Mouse (Mus musculus) adrenal gland (tissue): ENCODE data around the gene Ccnf.

Source experiments
- intact Hi-C: fragments of 180-260 bp; cut with DNase I; formaldehyde crosslinking; loops from one replicate; pipeline ENCODE4 v1.15.1; 2025
- long read RNA-seq, 2 experiments: library from polyadenylated mRNA; unstranded; transcript quantifications; one replicate each; pipeline ENCODE4 v2.0.0; 2020; ENCODE audit warnings: borderline replicate concordance in 1 of 2; ENCODE audit not compliant: insufficient replicate concordance in 1 of 2

Gene Ccnf
- long read RNA-seq, experiment 1, result 0 reads
- long read RNA-seq, experiment 2, full-length matches to known transcripts, result 1 of 3 reads
- long read RNA-seq, experiment 2, partial matches to known transcripts, result 2 of 3 reads
- long read RNA-seq, experiment 2, other reads (novel, unspliced or antisense), result 0 of 3 reads

GRCm38 (mm10) chr17:24251320-24252069 lies at the start of gene Ccnf:
TSS of gene Ccnf (minus strand) at chr17:24251484.
- intact Hi-C loops, result loop anchor here (5.0 kb wide), 1 partner anchor 49 kb away; no protein-coding TSS in a partner anchor

DNA sequence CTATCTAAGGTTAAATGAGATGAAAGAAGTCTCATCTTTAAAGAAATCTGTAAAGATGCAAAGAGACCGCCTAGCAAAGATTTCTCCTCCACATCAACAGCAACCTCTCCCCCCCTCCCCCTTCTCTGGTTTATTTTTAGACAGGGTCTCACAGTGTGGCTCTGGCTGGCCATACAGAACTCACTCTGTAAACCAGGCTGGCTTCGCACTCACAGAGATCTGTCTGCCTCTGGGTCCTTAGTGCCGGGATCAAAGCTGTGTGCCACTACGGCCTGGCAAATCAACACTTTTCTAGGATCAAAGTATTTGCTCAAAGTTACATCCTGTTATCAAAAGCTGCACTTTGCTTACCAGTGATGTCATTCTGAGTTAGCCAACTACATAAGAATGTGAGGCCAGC lies 49.4 kb upstream of the Ccnf start:
- intact Hi-C loops, result no loop called here

DNA sequence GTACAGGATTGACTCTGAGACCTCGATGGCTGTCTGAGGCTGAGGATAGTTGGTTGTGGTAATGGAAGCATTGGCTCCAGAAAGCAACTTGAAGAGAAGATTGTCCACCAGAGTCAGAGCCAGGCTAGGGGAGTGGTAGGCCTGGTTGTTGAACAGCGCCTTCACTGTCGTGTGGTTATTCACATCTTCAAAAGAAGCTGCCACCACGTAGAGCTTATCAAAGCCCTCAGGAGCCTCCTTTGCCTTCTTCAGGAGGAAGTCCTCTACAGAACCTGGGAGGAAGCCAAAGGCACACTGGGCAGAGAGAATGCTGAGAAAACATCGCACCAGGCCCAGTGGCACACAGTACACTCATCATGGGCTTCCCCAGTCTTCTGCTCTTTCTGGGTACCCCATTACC lies 38.1 kb upstream of the Ccnf start:
- intact Hi-C loops, result no loop called here

GRCm38 (mm10) chr17:24288477-24288876 lies 37.2 kb upstream of the Ccnf start:
- intact Hi-C loops, result no loop called here

DNA sequence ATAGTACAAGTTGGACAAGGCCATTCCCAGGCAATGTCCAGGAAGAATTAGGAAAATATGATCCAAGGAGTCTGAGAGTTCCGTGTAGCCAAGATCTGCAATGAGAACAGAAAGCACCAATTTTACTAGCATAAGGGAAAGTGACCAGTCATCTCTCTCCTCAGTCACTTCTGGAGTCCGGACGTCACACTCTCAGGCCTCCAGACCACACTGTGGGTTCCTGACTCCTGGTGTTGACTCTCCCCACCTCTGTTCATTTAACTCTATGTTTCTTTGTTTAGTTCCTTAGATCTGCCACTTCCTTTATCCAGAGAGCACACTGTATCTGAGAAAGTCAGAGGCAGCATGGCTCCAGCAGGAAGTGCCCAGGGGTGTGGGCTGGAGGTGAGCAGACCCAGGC lies 34.4 kb upstream of the Ccnf start:
- intact Hi-C loops, result no loop called here

DNA sequence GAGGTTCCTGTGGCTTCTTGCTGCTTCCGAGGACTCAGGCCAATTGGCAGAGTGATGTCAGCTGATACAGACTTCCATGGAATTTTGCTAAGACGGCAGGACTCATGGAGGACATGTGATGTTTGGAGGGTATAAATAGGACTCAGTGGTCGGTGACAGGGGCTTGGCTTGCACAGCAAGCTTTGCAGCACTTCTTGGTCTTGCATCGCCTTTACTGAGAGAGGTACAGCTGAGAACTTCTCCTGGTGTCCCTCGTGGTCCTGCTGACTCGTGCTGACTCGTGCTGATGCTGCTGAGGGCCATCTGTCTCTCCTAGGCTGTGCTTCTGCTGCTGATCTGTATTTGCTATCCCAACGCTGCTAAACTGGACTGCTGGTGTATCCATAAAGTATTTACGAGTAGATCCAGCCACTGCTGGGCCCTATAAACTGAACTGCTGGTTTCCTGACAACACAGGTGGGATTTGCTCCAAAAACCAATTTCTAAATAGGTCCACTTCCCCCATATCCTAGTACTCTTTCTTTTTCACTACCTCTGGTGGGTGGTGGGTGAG lies 32.1 kb upstream of the Ccnf start:
- intact Hi-C loops, result no loop called here

- intact Hi-C loops, result no loop called here
These were observed 31.4 kb upstream of the Ccnf start for GRCm38 (mm10) chr17:24282637-24283036.

- intact Hi-C loops, result no loop called here
These were observed 28.6 kb upstream of the Ccnf start for GRCm38 (mm10) chr17:24279907-24280306.

- intact Hi-C loops, result no loop called here
These were observed 15.8 kb upstream of the Ccnf start for GRCm38 (mm10) chr17:24267133-24267532.

DNA sequence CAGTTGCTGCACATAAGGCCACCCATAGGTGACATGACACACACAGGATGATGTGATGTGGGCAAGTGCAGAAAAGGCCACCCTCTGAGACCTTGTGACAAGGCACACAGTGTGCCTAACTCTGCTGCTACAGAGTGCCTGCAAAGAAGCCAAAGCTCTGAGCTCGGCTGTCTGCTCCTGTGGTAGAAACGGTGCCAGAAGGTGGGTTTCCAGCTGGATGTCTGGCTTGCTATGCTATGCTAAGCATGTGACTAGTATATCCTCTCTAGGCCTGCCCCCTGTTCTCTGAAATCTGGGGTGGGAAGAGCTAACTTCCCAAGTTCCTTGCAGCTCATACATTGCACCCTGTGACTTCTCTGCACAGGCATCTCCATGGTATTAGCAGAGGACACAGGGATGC lies 13.5 kb upstream of the Ccnf start:
- intact Hi-C loops, result no loop called here

DNA sequence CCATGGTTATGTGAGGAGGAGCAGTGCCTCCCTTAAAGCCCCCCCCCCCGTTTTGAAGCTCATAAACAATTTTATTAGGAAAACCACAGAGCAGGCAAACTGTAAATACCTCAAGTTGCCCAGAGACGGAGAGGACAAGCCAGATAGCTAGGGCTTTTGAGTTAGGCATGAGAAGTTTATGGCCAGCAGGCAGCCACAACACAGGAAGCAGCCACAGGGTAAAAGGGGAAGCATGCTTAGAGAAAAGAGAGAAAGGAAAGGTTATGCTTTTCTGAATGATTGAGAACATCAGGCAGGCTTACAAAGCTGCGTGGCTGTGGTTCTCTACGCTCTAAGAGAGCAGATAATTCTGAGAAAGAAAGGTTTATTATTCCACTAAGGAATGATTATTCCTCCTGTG lies 9.2 kb upstream of the Ccnf start:
- intact Hi-C loops, result no loop called here

- intact Hi-C loops, result no loop called here
These were observed 8.4 kb upstream of the Ccnf start for GRCm38 (mm10) chr17:24259702-24260101.

DNA sequence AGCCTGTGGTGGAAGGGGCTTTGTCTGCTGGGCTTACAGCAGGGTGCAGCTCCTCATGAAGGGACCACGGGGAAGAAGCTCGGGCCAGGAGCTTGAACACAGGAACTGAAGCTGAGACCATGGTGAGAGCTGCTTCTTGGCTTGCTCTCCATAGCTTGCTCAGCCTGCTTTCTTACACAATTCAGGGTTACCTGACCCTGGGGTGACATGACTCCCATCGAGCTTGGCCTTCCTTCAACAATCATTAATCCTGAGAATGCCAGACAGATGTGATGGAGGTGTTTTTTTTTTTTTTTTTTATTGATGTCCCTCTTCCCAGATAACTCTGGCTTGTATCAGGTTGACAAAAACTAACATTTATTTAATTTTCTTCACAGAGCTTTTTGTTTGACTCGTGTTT lies 7.7 kb upstream of the Ccnf start:
- intact Hi-C loops, result no loop called here

DNA sequence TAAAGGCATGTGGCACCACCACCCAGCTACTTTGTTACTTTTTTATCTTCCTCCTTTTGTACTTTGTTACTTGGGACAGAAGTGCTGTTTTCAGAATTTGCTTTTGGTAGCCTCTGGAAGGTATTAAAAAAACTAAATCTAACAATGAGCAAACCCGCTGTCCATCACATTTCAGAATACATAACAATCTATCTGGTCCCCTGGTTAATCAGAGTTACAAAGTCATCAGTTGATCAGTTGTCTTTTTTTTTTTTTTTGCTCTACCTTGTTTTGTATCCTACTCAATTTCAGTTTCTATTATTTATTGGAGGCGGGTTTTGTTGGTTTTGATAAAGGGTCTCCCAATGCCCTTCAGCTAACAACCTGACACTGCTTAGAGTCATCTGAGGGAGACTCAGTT lies 1.0 kb upstream of the Ccnf start:
- intact Hi-C loops, result loop anchor here (5.0 kb wide), 1 partner anchor 50 kb away; no protein-coding TSS in a partner anchor

- intact Hi-C loops, result loop anchor here (5.0 kb wide), 1 partner anchor 49 kb away; no protein-coding TSS in a partner anchor
These were observed 330 bp downstream of the Ccnf start for GRCm38 (mm10) chr17:24250988-24251319.

GRCm38 (mm10) chr17:24248641-24249040 lies 2.6 kb downstream of the Ccnf start:
- intact Hi-C loops, result no loop called here

DNA sequence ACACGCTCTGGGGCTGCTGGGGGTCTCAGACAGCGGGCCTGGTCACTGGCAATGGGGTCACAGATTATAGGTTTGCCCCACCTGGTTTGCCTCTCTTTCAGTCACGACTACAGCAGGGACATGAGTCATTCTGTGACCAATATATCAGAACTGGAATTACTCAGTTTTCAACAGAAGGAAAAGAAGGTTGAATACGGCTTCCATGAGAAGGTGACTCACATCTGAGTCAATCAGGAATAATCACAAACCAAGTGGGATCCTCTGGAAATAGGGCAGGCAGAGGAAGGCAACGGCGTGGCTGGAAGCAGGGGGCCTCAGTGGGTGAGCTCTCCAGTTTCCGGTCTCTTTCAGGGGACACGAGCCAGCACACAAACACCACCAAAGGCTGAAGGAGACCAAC lies 7.2 kb downstream of the Ccnf start:
- intact Hi-C loops, result no loop called here

DNA sequence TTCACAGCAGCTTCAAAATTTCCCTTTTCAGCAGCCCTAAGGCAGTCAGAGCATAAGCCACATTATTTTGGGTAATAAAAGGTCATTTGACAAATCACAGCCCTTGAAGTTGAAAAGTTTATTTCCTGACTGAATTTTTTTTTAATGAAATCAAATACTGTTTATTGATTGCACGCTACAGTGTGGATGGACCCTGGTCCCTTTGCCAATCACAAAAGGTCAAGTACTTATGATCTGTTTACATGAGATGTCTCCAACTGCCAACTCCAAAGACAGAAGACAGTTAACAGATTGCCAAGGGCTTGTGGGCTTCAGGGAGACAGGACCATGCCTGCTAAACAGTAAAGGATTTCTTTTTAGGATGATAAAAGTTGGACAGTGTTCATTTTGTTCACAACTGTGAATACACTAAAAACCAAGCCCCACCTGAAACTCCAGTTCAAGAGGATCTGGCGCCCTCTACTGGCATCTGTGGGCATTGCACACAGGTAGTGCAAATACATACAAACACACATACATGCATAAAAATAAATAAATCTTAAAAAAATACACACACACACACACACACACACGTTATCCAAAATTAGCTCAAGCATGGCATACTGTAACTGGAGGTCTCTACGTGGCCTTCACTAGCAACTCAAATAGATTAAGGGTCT lies 7.8 kb downstream of the Ccnf start:
- intact Hi-C loops, result no loop called here

GRCm38 (mm10) chr17:24236921-24237320 lies 14.4 kb downstream of the Ccnf start:
- intact Hi-C loops, result no loop called here

DNA sequence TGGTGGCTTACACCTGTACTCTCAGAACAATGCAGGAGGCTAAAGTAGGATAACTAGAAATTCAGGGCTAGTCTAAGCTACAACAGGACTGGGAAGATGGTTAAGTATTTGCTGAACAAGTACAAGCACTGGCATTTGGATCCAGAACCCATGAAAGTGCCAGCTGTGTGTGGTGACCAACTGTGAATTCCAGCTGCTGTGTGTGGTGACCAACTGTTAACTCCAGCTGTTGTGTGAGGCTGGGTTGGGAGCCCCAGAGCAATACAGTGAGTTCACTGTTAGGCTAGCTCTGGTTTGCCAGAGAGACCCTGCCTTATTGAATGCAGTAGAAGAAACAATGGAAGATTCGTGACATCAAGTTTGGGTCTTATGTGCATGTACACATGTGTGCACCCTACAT lies 14.8 kb downstream of the Ccnf start:
- intact Hi-C loops, result no loop called here

- intact Hi-C loops, result no loop called here
These were observed 23.3 kb downstream of the Ccnf start for GRCm38 (mm10) chr17:24227941-24228340.

GRCm38 (mm10) chr17:24226721-24227120 lies 24.6 kb downstream of the Ccnf start:
- intact Hi-C loops, result no loop called here
